Mouse (Mus musculus) midbrain, embryonic 11.5 days (tissue): ENCODE data around the gene Ergic2. TPM values are rescaled to one million over a fixed set of nuclear protein-coding genes. Genes with fewer than 3 reads are reported as not detected.
A peak's percentile ranks its signal among the peaks of the same experiment; 100 is the strongest.

Experiments
- ATAC-seq: fragments of 200-750 bp; cut with Nextera tagmentation; 2 replicates; pipeline ENCODE4 v1.8.0; 2017; ENCODE audit warnings: moderate TSS enrichment, moderate library complexity; ENCODE audit not compliant: low FRiP score
- DNase-seq: peaks from one replicate; pipeline ENCODE4 v3.0.0; 2015; ENCODE audit warnings: low spot score; ENCODE audit errors: missing footprints
- H3K27ac ChIP-seq: fragments of 300-500 bp; sonication (generic); 2 replicates; pipeline ENCODE4 v1.5.1; 2014; ENCODE audit warnings: low read depth, low read length
- H3K27me3 ChIP-seq: fragments of 300-500 bp; sonication (generic); 2 replicates; pipeline ENCODE4 v1.6.1; 2014; ENCODE audit warnings: mild to moderate bottlenecking, low read length, moderate library complexity, mixed read lengths; ENCODE audit not compliant: control insufficient read depth, insufficient read depth
- H3K36me3 ChIP-seq: fragments of 300-500 bp; sonication (generic); 2 replicates; pipeline ENCODE4 v1.6.1; 2014; ENCODE audit warnings: mild to moderate bottlenecking, low read length, moderate library complexity, mixed read lengths; ENCODE audit not compliant: control insufficient read depth, insufficient read depth
- H3K4me1 ChIP-seq: fragments of 300-500 bp; sonication (generic); 2 replicates; pipeline ENCODE4 v1.6.1; 2014; ENCODE audit warnings: low read length; ENCODE audit not compliant: control insufficient read depth, insufficient read depth
- H3K4me2 ChIP-seq: fragments of 300-500 bp; sonication (generic); 2 replicates; pipeline ENCODE4 v1.6.1; 2014; ENCODE audit warnings: mild to moderate bottlenecking, moderate library complexity
- H3K4me3 ChIP-seq: fragments of 300-500 bp; sonication (generic); 2 replicates; pipeline ENCODE4 v1.5.1; 2014; ENCODE audit warnings: low read depth, low read length
- H3K9ac ChIP-seq: fragments of 300-500 bp; sonication (generic); 2 replicates; pipeline ENCODE4 v1.6.1; 2014; ENCODE audit warnings: low read length
- H3K9me3 ChIP-seq: fragments of 300-500 bp; sonication (generic); 2 replicates; pipeline ENCODE4 v1.6.1; 2016; ENCODE audit warnings: low read length; ENCODE audit not compliant: control insufficient read depth
- WGBS: fragments of 180-500 bp; shearing (Covaris S2); extraction: QIAGEN DNeasy Blood & Tissue Kit; methylation state at CpG from one replicate; pipeline ENCODE4 v1.1.7; 2014; 5-methylcytosine and 5-hydroxymethylcytosine counted together
- polyA plus RNA-seq: library from polyadenylated mRNA; unstranded; fragments of >200 nt; fragmentation: Nextera tagmentation; extraction: Ambion mirVana; gene quantifications from 2 replicates; pipeline ENCODE4 v1.2.1, GENCODE M21; 2014

The Ergic2 gene
- polyA plus RNA-seq, 1 experiment from 2014 or later, result 209 TPM

DNA sequence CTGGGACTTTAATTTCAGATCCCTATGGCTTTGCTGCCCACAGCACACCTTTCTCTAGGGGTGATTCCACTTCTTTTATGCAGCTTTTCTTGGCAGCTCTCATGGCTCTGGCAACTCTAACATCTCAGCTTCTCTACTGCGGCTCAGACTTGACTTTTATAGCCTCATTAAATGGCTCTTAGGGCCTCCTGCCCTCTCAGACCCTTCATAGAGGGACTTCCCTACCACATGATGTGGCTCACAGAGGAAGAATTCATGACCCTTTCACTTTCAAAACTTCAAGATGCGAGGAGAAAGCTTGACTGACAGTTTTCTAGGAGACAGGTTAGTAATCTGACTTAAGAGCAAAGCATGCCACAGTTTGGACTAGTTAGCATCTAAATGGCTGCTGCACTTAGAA lies 10.5 kb upstream of the Ergic2 start:
- WGBS, result 75% methylated on average over 2 of the region's 2 CpGs
- H3K9ac ChIP-seq, result no peak overlapping the region

DNA sequence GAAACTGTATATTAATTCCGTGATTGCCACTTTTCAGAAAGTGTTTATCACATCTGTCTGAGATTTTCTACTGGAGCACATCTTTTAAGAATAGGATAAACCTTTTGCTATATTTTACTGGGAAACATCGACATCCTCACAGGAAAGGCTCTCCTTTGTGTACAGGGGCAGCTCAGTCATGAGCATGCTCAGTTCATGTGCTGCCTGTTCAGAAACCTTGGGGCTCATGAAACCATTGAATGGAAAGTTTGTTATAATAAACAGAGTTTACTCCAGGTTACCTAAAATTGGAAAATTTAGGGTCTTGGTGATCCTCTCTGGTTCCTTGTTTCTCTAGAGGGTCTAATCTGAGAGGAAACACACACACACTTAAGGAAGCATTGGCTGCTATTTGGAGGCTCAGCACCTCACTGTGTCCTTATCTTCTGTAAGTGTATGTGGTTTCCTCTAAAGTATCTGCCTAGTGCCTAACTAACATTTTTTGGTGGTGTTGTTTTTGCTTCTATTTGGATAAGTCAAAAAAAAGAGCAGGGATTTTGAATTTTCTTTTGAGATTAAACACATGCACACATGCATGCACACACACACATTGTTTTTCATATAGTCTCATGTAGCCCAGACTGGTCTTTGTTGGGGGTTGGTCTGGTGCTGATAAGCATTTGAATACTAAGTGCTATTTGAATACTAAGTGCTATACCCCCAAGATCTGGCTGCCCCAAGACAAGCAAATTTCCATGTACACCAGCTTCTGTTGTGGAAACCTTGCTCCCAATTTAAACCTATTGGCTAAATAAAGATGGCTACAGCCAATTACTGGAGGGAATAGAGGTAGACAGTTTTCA lies 6.3 kb upstream of the Ergic2 start:
- no peak for ATAC-seq

More for the DNA sequence above, 10.5 kb upstream of the Ergic2 start:
- DNase-seq (no peak), ATAC-seq (no peak)
- Histone ChIP-seq H3K4me3 (no peak overlapping the region), H3K4me2 (no peak overlapping the region), H3K4me1 (no peaks in the 10 kb centered on the region), H3K36me3 (no peaks in the 10 kb centered on the region), H3K27ac (no peak overlapping the region), H3K9me3 (no peaks in the 10 kb centered on the region), H3K27me3 (no peaks in the 10 kb centered on the region)

DNA sequence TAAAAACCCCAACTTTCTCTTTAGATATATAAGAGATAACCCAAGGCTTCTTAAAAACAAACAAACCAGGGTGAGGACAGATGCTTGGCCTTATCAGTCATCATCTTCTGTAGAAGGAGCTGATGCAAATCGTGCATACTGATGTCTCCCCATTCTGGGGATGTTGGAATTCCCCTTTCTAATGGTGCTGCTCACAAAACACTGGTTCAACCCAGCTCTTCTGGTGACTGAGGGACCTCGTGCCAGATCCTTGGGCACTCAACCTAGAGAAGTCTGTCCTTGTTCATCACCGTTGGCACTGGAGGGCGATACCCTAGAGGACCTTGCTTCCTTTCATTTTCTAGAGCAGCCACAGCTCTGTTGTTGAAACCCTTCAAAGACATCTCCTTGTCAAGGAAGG lies 4.6 kb upstream of the Ergic2 start:
- Histone ChIP-seq H3K36me3 (no peaks in the 10 kb centered on the region), H3K27ac (no peak overlapping the region; the same call in 1 of the 2 replicates), H3K9ac (no peak overlapping the region), H3K27me3 (no peaks in the 10 kb centered on the region), H3K4me3 (no peak overlapping the region), H3K4me1 (peaks cover 3% of the 10 kb centered on the region; the same call in 1 of the 2 replicates), H3K4me2 (no peak overlapping the region), H3K9me3 (no peaks in the 10 kb centered on the region)
- WGBS, result 92% methylated on average over 4 of the region's 4 CpGs
- no peak for ATAC-seq
- DNase-seq, result no peak

More for the DNA sequence above, 6.3 kb upstream of the Ergic2 start:
- Histone ChIP-seq H3K4me2 (no peak overlapping the region), H3K9ac (no peak overlapping the region), H3K27me3 (no peaks in the 10 kb centered on the region), H3K27ac (no peak overlapping the region), H3K9me3 (no peaks in the 10 kb centered on the region), H3K4me1 (no peaks in the 10 kb centered on the region), H3K36me3 (no peaks in the 10 kb centered on the region), H3K4me3 (no peak overlapping the region)
- no peak for DNase-seq
- 82% methylated on average over 2 of the region's 2 CpGs for WGBS

DNA sequence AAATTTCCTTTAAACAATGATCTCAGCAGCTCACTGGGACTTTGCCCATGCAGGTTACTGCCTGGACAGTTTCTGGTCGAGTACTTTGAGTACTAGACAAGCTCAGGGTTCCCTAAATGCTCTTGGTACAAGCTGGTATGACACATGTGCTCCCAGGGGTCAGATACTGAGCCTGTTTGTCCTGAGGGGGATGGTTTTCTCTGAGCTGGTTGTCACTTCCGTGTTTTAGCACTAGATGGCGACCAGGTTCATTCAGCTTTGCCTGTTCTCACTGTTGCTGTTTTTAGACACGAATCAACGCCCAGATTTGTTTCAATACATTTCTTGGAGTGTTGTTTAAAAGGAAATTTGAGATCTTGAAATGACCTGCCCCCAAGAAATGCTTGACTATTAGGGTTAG lies 2.6 kb upstream of the Ergic2 start:
- peaks cover 12% of the 10 kb centered on the region for H3K4me1 ChIP-seq
- H3K4me2 ChIP-seq, result no peak overlapping the region
- H3K36me3 ChIP-seq, result no peaks in the 10 kb centered on the region

DNA sequence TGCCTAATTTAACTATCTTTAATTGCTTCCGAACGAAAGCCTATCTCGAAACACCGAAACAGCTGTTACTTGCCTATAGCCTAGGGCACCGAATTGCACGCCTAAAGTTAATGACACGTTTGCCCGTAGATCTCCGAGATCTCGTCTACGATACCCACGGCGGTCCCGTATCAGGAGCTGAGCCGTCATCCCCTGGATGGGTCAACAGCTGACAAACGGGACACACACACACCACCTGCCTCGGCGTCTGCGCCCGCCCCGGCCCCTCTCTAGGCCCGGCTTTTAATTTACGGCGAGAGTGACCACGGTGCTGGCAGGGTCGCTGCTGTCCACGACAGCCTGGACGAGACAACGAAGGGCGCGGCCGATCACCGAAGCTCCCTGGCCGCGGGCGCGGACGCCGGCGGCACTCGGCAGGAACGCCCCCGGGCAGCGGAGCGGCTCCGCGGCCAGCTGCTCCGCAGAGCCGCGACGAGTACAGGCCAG lies 740 bp downstream of the Ergic2 start:
- H3K36me3 ChIP-seq, result no peaks in the 10 kb centered on the region
- H3K27me3 ChIP-seq, result no peaks in the 10 kb centered on the region
- peak overlapping the region; percentile 79 for H3K27ac ChIP-seq
- H3K9ac ChIP-seq, result peak overlapping the region; percentile 96
- peak; percentile 68 for ATAC-seq
- peak overlapping the region; percentile 96 for H3K4me3 ChIP-seq
- no peak for DNase-seq
- H3K9me3 ChIP-seq, result no peaks in the 10 kb centered on the region
- H3K4me2 ChIP-seq, result peak overlapping the region; percentile 77
- peaks cover 12% of the 10 kb centered on the region for H3K4me1 ChIP-seq
- WGBS, result under 1% methylated on average over 51 of the region's 51 CpGs

More for the DNA sequence above, 2.6 kb upstream of the Ergic2 start:
- ATAC-seq, result no peak
- H3K27me3 ChIP-seq, result no peaks in the 10 kb centered on the region
- no peak overlapping the region for H3K4me3 ChIP-seq
- no peak overlapping the region for H3K9ac ChIP-seq
- H3K27ac ChIP-seq, result no peak overlapping the region
- 23% methylated on average over 5 of the region's 5 CpGs for WGBS
- peak; percentile 93 for DNase-seq
- no peaks in the 10 kb centered on the region for H3K9me3 ChIP-seq

DNA sequence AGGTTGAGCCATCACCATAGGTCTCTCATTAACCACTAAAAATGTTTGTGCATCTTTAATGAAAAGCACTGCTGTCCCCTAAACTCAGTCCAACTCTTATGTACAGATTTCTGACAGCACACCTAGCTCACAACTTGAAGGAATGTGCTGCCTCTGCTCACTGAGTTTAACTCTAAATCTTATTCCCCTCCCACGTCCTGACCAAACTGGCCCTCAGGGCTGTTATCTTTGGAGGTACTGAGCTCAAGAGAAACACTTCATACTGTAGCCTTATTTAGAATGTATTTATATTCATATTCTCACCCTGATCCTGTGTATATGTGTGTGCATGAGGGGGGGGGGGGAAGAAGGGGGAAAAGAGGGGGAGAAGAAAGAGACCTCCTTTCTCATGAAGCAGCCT lies 4.7 kb downstream of the Ergic2 start:
- ATAC-seq (no peak), DNase-seq (no peak)
- Histone ChIP-seq H3K27me3 (no peaks in the 10 kb centered on the region), H3K4me2 (no peak overlapping the region), H3K9ac (no peak overlapping the region), H3K9me3 (no peaks in the 10 kb centered on the region), H3K4me1 (peaks cover 10% of the 10 kb centered on the region), H3K4me3 (no peak overlapping the region), H3K27ac (no peak overlapping the region), H3K36me3 (peaks cover 3% of the 10 kb centered on the region; the same call in 1 of the 2 replicates)
- WGBS, result 79% methylated on average over 1 of the region's 1 CpGs

DNA sequence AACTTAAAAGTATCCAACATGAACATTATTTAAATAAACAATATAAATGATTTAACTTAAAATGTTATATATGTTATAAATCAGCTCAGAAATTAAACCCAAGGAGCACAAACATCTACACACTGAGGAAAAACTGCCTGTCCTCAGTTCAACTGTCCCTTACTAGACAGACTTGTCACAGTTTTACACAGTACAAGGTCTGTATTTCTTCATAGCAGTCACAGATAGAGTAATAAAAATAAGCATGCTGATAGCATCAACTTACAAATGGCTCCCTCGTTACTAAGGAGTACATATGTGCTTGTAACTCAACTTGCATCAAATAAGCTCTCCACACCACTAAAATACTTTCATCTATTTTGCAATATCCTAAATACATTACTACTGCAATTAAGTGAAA lies 7.0 kb downstream of the Ergic2 start:
- no peaks in the 10 kb centered on the region for H3K9me3 ChIP-seq
- WGBS, result 91% methylated on average over 1 of the region's 1 CpGs
- no peak overlapping the region for H3K4me2 ChIP-seq
- H3K4me1 ChIP-seq, result no peaks in the 10 kb centered on the region; the same call in 1 of the 2 replicates
- DNase-seq (no peak), ATAC-seq (no peak)
- H3K27me3 ChIP-seq, result no peaks in the 10 kb centered on the region
- H3K4me3 ChIP-seq, result no peak overlapping the region
- H3K36me3 ChIP-seq, result peaks cover 3% of the 10 kb centered on the region; the same call in 1 of the 2 replicates
- H3K27ac ChIP-seq, result no peak overlapping the region
- H3K9ac ChIP-seq, result no peak overlapping the region

DNA sequence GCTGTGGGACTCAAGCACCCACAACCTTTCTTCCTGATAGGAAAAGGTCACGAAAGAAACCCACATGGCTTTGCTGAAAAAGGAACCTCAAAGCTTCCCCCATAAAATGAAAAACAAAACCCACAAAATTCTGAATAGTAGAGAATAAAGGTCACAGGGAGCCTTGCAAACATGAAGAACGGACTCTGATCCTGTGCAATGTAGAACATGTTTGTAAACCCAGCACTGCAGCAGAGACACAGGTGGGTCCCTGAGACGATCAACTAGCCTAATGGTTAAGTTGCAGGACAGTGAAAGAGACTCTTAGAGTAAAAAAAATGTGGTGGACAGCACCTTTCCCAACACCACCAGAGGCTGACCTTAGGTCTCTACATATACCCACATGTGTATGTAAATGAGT lies 12.4 kb downstream of the Ergic2 start:
- H3K4me3 ChIP-seq, result no peak overlapping the region
- no peaks in the 10 kb centered on the region for H3K4me1 ChIP-seq
- DNase-seq (no peak), ATAC-seq (no peak)
- 95% methylated on average over 3 of the region's 3 CpGs for WGBS
- H3K9me3 ChIP-seq, result no peaks in the 10 kb centered on the region
- H3K27me3 ChIP-seq, result no peaks in the 10 kb centered on the region
- no peak overlapping the region for H3K27ac ChIP-seq
- no peak overlapping the region for H3K4me2 ChIP-seq
- no peak overlapping the region for H3K9ac ChIP-seq
- H3K36me3 ChIP-seq, result peaks cover 6% of the 10 kb centered on the region; the same call in 1 of the 2 replicates

DNA sequence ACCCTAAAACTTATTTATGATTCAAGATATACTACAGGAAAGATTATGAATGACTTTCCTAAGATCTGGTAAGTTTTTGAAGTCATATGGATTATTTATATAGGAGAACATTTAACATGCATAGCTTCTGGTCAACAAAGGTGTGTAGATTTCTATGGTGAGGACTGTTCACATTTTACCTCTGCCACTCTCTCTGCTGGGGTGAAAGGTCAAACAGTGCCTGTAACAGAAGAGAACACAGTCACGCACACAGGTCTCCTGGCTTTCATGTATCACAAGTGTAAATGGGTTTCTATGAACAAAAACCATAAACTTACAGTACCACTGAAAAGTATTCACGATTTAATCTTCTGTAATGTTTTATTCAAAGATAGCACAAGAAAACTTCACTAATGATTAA lies 13.0 kb downstream of the Ergic2 start:
- ATAC-seq, result no peak
- H3K4me2 ChIP-seq, result no peak overlapping the region
- H3K27me3 ChIP-seq, result no peaks in the 10 kb centered on the region
- 89% methylated on average over 2 of the region's 2 CpGs for WGBS
- DNase-seq, result no peak
- H3K4me3 ChIP-seq, result no peak overlapping the region
- H3K36me3 ChIP-seq, result peaks cover 6% of the 10 kb centered on the region; the same call in 1 of the 2 replicates
- no peaks in the 10 kb centered on the region for H3K4me1 ChIP-seq
- no peak overlapping the region for H3K27ac ChIP-seq
- H3K9ac ChIP-seq, result no peak overlapping the region
- H3K9me3 ChIP-seq, result no peaks in the 10 kb centered on the region
